Mouse (Mus musculus) T-helper 17 cell (primary cell): ENCODE measurements at regions not wholly inside any gene's neighbourhood (a gene's known extent, or its start where the extent isn't known, plus 50 kb on each side); places are given as distances from the start of the nearest gene placed in this dataset.

ENCODE experiments used
- in situ Hi-C, 2 experiments: fragments of 300-600 bp; cut with MboI, MseI; formaldehyde crosslinking; loops; 1 replicate in 1 of 2; 2 replicates in 1 of 2; pipeline ENCODE4 v1.15.1; 2025; ENCODE audit warnings: high pct_unique_total_duplicates in 2 of 2

GRCm38 (mm10) chr5:84934369-84934768 lies 517.2 kb upstream of the Epha5 start:
- in situ Hi-C loops = no loop called here

DNA sequence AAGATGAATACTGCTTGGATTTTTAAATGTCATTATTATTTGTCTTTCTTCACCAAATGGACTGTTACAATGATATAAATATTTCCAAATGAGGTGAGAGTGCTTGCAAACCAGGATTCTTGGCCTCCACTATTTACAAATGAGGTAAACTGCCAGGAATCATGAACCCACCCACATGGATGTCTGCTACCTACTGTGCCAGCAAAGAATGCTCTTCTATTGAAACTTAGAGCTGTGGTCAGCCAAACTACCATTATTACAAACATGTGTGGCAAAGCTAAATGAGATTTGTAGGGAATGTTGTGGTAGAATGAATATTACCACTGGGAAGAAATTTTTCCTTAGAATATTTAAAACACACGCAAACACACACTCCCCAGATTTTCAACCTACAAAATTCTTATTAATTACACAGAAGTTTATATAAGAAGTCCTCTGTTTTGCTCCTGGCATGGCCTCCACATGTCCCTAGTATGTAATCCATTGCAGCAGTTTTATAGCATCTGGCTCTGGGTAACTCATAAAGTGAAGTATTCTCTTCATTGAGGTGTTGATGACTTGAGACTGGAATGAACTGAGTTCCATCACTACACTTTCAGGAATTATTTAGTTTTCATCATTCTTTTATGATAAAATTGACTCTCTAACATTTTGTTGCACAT lies 500.6 kb upstream of the Epha5 start:
- in situ Hi-C loops = no loop called here

GRCm38 (mm10) chr5:84901669-84902068 lies 484.5 kb upstream of the Epha5 start:
- in situ Hi-C loops = loop anchor here in 1 of 2 experiments (10.0 kb wide), 1 partner anchor 867 kb away; no protein-coding TSS in a partner anchor

DNA sequence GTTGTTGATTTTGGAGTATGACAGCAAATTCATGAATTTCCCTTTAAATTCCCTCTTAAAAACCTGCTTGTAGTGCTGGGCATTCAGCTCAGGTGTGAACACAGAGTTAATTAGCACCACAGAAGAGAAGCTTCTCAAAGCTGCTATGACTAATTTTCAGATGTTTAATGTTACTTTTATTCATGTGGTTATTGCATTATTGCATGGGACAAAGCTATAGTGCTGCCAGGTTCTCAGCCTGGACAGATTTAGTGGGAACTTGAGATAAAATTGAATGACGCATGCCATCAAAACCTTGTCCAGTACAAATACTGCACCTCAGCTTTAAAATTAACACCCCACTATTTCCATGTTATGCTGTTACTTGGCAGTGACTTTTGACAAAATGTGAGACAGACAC lies 480.4 kb upstream of the Epha5 start:
- in situ Hi-C loops = no loop called here

DNA sequence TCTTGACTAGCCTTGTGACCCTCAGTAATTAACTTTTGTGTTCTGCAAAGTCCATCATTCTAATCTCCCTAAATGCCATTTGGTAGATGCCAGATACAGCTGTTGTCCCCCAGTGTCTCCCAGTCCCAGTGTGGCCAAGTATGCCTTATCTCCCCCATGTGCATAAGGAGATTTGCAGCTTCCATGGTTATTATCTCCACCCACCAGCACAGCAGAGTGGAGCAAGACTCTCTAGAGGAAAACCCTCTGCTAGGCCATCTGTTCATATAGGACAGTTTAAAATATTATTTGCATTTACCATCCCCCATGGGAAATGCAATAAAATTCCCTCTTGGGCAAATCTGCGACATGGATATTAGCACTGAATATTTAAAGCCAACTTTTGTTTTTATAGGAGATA lies 436.4 kb upstream of the Epha5 start:
- in situ Hi-C loops = no loop called here

DNA sequence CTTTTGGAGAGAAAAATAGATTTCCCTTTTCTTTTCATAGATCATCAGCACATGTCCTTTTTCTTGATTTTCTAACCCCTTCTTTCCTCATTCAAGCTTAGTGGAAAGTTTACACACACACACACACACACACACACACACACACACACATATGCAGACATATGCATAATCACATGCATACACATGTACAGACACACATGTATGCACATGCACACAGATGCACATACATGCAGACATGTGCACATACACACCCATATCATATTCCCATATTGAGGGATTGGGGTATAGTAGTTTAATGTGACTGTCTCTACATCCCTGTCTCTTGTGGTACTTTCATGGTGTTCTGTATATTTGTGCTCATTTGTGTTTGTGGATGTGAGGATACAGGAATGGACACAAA lies 432.0 kb upstream of the Epha5 start:
- in situ Hi-C loops = no loop called here

DNA sequence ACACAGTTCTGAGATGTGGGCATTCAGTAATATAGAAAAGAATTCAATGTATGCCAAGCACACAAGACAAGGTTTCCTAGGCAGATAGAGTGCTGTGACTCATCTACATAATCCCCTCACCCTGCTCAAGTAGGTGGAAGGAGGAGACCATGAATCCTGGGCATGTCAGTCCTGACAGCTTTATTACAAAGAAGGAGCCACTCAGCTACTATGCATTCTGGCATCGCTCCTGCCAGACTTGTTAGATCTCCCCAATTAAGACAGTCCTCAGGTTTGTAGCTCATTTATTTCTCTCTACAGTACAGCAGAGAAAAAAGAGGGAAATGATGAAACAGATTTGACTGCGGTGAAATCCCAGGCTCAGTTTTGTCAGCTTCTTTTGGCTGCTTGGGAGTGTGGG lies 431.6 kb upstream of the Epha5 start:
- in situ Hi-C loops = no loop called here

DNA sequence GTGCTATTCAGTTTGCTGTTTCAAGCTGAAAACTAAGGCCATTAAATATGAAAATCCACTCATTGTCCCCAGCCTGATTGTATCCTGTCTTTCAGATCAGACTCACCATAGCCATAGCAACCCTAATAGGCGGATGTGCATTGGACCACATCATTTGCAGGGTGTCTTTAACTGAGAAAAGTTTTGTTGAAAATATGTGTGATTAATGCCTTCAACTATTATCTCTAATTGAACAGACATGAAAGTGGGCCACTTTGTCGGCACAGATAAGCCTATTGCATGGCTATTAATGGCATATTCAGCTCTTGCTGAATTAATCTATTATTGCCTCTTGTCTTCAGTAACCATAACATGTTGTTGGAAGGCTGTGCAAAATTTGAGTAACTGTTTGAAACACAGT lies 394.3 kb upstream of the Epha5 start:
- in situ Hi-C loops = no loop called here

DNA sequence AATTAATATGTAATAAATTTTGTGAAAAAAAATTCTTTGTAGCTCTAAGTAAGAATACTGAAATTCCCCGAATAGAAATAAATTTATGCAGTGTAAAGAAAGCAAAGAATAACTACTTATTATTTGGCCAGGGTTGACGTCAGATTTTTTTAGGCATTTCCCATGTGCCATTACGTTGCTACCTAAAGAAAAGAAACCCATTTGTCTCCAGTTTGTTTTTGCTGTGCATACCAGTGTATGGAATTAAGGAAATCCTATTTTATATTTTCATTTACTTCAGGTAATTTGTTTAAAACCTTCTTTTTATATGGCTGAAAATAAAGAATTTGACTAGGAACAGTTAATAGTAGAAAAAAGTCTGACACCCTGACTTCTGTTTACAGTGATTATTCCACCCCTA lies 393.7 kb upstream of the Epha5 start:
- in situ Hi-C loops = no loop called here

GRCm38 (mm10) chr5:84762618-84763017 lies 345.4 kb upstream of the Epha5 start:
- in situ Hi-C loops = no loop called here

DNA sequence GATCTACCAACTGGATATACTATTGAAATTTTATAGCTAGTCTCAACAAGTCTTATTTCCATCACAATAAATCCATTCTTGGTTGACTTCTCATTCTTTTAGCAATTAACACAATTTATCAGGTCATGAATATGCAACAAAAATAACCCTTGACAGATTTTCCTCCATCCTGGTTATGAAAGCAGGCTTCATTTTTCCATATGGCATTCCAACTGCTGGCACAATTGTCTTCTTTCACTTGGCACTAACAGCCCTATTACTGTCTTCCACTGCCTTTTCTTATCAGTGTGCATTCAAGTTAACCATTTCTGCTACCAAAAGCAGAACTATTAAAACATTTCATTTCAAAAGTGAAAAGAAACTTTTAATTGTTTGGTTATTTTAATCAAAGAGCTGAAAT lies 334.9 kb upstream of the Epha5 start:
- in situ Hi-C loops = no loop called here

- in situ Hi-C loops = no loop called here
These were observed 288.3 kb upstream of the Epha5 start for GRCm38 (mm10) chr5:84705436-84705835.

GRCm38 (mm10) chr5:84690334-84691258 lies 273.4 kb upstream of the Epha5 start:
- in situ Hi-C loops = no loop called here

- in situ Hi-C loops = no loop called here
These were observed 270.4 kb upstream of the Epha5 start for GRCm38 (mm10) chr5:84687534-84687933.

GRCm38 (mm10) chr5:84655171-84655570 lies 238.0 kb upstream of the Epha5 start:
- in situ Hi-C loops = no loop called here

GRCm38 (mm10) chr5:84635502-84635901 lies 218.3 kb upstream of the Epha5 start:
- in situ Hi-C loops = no loop called here

- in situ Hi-C loops = no loop called here
These were observed 215.7 kb upstream of the Epha5 start for GRCm38 (mm10) chr5:84632851-84633250.

DNA sequence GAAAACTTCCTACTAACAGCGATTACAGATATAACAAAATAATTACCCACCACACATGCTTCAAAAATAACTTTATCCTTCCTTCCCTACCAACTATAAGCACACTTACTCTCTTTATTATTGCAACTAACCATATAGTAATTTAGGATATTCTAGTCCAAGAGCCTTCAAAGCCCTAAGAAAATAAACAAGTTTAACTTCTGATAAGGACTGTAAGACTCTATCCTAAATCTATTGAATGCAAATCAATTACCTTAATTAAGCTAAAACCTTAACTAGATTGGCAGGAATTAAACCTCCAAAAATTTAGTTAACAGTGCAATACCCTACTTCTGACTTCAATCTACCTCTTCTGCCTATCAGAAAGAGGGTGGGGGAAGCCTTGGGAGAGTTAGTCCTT lies 201.0 kb upstream of the Epha5 start:
- in situ Hi-C loops = no loop called here

GRCm38 (mm10) chr5:84608683-84609082 lies 191.5 kb upstream of the Epha5 start:
- in situ Hi-C loops = no loop called here

- in situ Hi-C loops = no loop called here
These were observed 148.2 kb upstream of the Epha5 start for GRCm38 (mm10) chr5:84565311-84565946.

- in situ Hi-C loops = no loop called here
These were observed 102.7 kb upstream of the Epha5 start for GRCm38 (mm10) chr5:84519836-84520235.

GRCm38 (mm10) chr5:84510144-84510543 lies 93.0 kb upstream of the Epha5 start:
- in situ Hi-C loops = no loop called here
